Mouse (Mus musculus) forebrain, embryonic 15.5 days (tissue): Measurements from ENCODE around the gene Gm21477. TPM values are rescaled to one million over a fixed set of nuclear protein-coding genes. Genes with fewer than 3 reads are reported as not detected.
"Not testable (repeated sequence)": the region's sequence is repeated elsewhere in the genome, so short reads cannot be mapped to it uniquely, and the experiment has no call there.

Experiments
- ATAC-seq: fragments of 200-750 bp; cut with Nextera tagmentation; replicated peaks from 2 replicates; pipeline ENCODE4 v1.8.0; 2017; ENCODE audit warnings: mild to moderate bottlenecking, moderate TSS enrichment, moderate library complexity
- H3K27ac ChIP-seq: fragments of 300-500 bp; sonication (generic); replicated peaks from 2 replicates; pipeline ENCODE4 v1.5.1; 2015; ENCODE audit warnings: mild to moderate bottlenecking, inconsistent platforms
- H3K27me3 ChIP-seq: fragments of 300-500 bp; sonication (generic); 2 replicates; pipeline ENCODE4 v1.6.1; 2015; ENCODE audit warnings: inconsistent platforms
- H3K36me3 ChIP-seq: fragments of 300-500 bp; sonication (generic); 2 replicates; pipeline ENCODE4 v1.6.1; 2015; ENCODE audit warnings: mild to moderate bottlenecking, inconsistent platforms
- H3K4me1 ChIP-seq: fragments of 300-500 bp; sonication (generic); 2 replicates; pipeline ENCODE4 v1.6.1; 2015; ENCODE audit warnings: inconsistent platforms
- H3K4me2 ChIP-seq: fragments of 300-500 bp; sonication (generic); replicated peaks from 2 replicates; pipeline ENCODE4 v1.6.1; 2015; ENCODE audit warnings: mild to moderate bottlenecking, inconsistent platforms
- H3K4me3 ChIP-seq: fragments of 300-500 bp; sonication (generic); 2 replicates; pipeline ENCODE4 v1.5.1; 2015; ENCODE audit warnings: mild to moderate bottlenecking, inconsistent platforms
- H3K9ac ChIP-seq: fragments of 300-500 bp; sonication (generic); replicated peaks from 2 replicates; pipeline ENCODE4 v1.6.1; 2015; ENCODE audit warnings: mild to moderate bottlenecking, inconsistent platforms
- H3K9me3 ChIP-seq: fragments of 300-500 bp; sonication (generic); 2 replicates; pipeline ENCODE4 v1.6.1; 2016; ENCODE audit warnings: inconsistent platforms
- WGBS: fragments of 180-500 bp; shearing (Covaris S2); methylation state at CpG from one replicate; pipeline ENCODE4 v1.1.7; 2015; ENCODE audit warnings: mixed read lengths; 5-methylcytosine and 5-hydroxymethylcytosine counted together
- polyA plus RNA-seq: library from polyadenylated mRNA; unstranded; fragments of >200 nt; fragmentation: Nextera tagmentation; extraction: Ambion mirVana; gene quantifications from 2 replicates; pipeline ENCODE4 v1.2.1, GENCODE M21; 2015

The Gm21477 gene
- not detected in 2 replicates for polyA plus RNA-seq

DNA sequence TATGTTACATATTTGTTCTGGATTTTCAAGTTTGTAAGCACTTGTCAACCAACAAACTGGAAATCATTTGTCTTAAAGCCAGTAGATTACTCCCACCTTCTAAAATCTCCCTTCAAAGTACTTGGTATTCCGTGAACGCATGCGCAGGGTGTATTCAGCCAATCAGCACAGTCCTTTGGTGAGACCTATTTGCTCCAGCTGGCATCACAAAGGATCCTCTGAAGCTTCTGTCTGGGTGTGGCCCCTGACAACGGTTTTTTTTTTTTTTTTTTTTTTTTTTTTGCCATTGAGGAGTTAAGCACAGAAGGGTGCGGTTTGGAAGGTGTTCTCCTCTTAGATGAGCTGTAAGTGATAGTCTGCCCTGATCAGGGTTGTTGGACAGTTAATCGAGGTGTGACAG is at the start of gene Gm21477:
TSS of gene Gm21477 (plus strand) at position 301 of the 400 bp plus-strand sequence.
- not testable (repeated sequence) for ATAC-seq, H3K36me3 ChIP-seq
- no CpG with 5 or more reads among the region's 6 CpGs for WGBS

More for the DNA sequence above, at the start of gene Gm21477:
- H3K4me2 ChIP-seq, H3K27ac ChIP-seq, H3K9ac ChIP-seq, H3K4me3 ChIP-seq, H3K9me3 ChIP-seq, H3K4me1 ChIP-seq, H3K27me3 ChIP-seq: not testable (repeated sequence)
